Mouse (Mus musculus) right cerebral cortex, adult 2 months (tissue): ENCODE results near the gene 0610010F05Rik.
"Not testable (repeated sequence)": the region's sequence is repeated elsewhere in the genome, so short reads cannot be mapped to it uniquely, and the experiment has no call there.

Source experiments
- DNase-seq, 2 experiments: peaks; one replicate each; pipeline ENCODE4 v3.0.0; 2021 to 2022; ENCODE audit warnings: low spot score in 2 of 2

Gene 0610010F05Rik

GRCm38 (mm10) chr11:23632945-23633878 lies at the start of gene 0610010F05Rik:
TSS of gene 0610010F05Rik (minus strand) at chr11:23633639.
- DNase-seq, result peak; percentile 73 to 75

GRCm38 (mm10) chr11:23682561-23682960 lies 49.1 kb upstream of the 0610010F05Rik start:
- DNase-seq, result no peak

DNA sequence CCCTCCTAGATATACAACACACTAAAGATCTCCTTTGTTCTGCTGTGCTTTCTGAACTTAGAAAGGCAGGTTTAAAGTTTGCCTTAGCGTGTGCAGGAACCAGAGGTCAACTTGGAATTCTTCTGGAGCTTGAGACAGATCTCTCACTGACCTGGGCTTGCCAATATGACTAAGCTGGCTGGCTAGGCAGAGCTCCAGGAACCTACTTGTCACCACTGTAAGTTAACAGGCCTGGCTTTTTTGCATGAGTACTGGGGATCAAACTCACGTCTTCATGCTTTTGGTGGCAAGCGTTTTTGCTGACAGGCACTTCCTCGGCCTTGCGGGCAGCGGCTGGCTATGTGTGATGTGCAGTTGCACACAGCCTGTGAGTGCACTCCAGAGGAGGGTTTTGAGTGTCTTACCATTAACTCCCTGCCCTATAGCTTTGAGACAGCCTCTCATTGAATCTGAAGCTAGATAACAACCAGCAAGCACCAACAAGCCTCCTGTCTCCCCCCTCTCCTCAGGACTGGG lies 47.1 kb upstream of the 0610010F05Rik start:
- no peak for DNase-seq

GRCm38 (mm10) chr11:23679044-23679642 lies 45.7 kb upstream of the 0610010F05Rik start:
- peak; percentile 75 to 78 for DNase-seq

DNA sequence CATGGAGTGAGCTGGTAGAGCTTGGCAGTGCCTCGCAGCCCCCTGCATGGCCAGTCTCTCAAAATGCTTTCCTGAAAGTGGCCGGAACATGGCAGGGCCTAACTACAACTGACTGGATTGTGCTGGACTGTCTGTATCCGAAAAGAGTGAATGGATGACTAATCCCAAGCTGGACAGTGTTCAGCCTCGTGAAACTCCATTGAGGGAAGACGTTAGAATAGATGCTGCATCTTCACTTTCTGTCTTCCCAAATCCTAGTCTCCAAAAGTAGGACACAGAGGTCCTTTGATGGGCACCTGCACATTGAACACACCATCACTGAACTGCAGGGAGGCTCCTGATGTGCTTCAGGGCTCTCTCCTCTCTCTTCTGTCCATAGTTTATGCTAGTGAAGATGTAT lies 42.7 kb upstream of the 0610010F05Rik start:
- DNase-seq, result no peak

- no peak for DNase-seq
Observed at GRCm38 (mm10) chr11:23672256-23672749, 38.9 kb upstream of the 0610010F05Rik start.

DNA sequence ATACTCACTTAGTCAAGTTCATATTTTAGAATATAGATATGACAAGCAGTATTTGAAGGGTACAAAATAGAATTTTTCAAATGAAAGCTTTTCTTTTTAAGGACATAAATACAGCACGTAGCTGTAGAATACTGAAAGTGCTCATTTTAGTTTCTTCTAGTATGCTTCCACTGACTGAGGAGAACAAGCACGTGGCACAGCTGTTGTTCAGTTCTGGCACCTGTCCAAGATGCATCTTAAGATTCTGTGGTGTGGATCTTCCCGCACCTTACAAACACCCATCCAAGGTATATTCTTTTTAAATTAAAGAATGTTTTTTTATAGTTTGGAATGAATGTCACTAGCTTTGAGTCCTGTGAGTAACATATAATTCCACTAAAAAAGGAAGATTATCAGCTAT lies 33.7 kb upstream of the 0610010F05Rik start:
- no peak for DNase-seq

DNA sequence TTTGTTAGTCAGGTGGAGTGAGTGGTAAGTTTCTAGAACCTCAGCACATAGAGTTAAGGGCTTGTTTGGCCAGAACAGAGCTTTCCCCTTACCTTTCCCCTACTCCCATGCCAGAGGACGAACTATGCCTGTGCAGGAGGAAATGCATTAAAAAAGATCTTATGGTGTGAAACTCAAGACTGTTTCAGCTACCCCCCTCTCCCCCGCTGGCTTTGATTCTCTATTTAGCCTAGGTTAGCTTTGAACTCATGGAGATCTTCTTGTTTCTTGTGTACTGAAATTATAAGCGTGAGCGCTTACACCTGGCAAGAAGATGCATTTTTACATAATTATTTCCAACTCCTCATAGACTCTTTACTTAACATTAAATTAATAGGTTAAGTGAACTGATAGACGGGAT lies 33.1 kb upstream of the 0610010F05Rik start:
- DNase-seq, result no peak

GRCm38 (mm10) chr11:23665798-23666501 lies 32.5 kb upstream of the 0610010F05Rik start, which contains the start of gene Pex13:
TSS of gene Pex13 (minus strand) at chr11:23665959.
- DNase-seq, result peak; percentile 88 to 89

GRCm38 (mm10) chr11:23665311-23665786 lies 31.9 kb upstream of the 0610010F05Rik start, which contains the start of gene Pus10:
TSS of gene Pus10 (plus strand) at chr11:23665674.
- no peak for DNase-seq

DNA sequence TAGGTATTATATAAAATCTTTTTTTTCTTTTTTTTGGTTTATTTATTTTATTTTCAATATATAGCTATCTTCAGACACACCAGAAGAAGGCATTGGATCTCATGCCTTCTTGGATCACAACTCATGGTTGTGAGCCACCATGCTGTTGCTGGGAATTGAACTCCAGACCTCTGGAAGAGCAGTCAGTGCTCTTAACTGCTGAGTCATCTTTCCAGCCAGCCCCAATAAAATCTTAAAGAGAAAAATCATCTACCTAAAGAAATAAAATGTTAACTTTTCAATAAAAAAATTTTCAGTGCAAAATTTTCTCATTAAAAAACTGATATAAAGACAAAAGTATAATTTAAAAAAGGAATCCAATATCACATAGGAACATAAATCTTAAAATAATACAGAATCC lies 30.8 kb upstream of the 0610010F05Rik start:
- DNase-seq, result no peak

DNA sequence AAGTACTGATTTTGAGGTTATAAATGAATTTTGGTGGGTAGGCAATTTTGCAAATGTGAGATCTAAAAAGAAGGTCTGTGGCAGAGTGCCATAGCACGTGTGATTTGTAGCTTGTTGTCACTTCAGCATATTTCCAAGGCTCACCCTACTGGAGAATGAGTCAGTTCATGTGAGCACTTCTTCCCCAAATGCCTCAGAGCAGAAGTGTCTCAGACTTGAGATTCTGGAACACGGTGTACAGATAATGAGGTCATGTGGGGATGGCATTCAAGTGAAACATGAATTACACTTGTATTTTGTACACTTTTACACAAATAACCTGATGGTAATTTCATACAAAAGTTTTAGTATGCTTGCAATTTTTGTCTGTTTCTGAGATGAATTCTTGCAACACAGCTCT lies 24.4 kb upstream of the 0610010F05Rik start:
- DNase-seq, result no peak

DNA sequence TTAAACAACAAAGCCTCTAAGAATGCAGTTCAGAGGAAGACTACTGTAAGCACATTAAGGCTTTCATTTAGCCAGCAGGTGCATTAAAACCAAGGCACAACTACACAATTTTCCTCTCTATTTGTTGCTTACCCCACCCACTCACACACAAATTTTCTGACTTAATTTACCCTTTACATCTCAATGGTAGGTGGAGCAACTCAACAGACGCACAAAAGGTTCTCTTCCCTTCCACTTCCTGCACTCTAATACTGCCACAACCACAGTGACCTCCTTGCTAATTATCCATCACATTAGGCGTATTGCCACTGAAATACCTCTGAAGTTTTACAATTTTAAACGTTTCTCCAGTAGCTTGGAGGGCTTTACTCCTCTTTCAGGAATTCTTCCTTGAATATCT lies 20.2 kb upstream of the 0610010F05Rik start:
- DNase-seq, result no peak

DNA sequence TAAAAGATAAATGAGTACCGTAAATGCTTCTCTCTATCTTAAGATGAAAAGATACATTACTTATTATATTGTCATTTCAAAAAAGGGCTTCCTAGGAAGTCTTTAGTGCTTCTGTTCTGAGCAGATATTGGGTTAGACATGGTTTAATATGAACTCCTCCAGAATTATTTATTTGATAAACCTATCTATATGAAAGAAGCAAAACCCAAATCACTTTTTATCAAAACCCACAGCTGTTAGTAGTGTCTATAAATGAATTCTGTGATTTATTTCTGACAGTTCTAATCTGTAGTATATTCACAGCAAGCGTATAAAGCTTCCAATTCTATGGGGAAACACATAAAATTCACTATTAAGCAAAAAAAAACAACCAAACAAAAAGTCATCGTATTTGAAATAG lies 14.4 kb upstream of the 0610010F05Rik start:
- no peak for DNase-seq

DNA sequence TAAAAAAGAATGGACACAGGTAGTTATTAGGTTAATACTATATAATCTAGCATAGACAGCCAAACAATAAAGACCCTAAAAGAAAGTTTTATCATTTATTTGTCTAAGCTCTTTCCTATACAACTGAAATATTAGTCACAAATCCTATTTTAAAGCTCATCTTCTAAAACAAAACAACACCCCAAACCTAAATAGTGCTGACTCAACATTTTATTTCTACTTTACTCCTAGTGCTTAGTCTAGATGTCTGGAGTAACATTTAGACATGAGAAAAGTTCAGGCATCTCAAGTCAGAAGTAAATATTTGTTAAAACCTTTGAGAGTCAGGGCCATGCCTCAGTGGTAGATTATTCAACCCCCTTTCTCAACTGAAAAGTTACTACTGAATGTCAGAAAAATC lies 14.0 kb upstream of the 0610010F05Rik start:
- no peak for DNase-seq

DNA sequence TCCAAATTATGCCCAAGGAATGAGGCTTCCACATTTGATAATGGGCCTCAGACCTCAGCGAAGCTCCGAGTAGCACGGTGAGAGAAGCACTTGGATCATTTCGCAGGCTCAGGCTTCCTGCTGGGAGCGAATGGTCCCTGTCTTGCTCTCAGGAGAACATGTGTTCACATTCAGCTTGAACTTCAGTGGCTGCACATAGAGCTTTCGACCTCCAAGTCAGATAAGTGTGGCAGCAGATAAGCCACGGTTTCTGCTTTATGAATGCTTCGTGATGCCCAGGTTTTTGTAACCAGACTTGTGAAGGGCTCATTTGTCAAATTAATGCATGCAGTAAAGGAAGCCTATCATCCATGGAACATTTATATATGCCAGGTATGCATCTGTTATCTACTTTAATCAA lies 1.1 kb upstream of the 0610010F05Rik start:
- DNase-seq, result no peak

DNA sequence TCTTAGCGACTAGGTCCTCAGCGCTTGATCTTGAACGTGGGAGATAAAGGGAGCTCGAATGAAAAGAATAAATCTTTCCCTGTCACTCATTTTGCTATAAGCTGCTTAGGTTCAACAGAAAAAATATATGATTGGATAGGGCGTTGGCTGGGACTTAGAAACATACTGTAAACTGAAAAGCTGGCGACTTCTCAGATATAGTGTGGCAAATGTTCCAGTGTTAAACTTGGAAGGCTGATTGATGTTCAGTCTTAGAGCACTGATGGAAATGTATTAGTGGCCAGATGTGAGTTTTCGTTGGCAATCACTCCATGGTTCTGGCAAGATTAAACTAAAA lies 408 bp upstream of the 0610010F05Rik start:
- DNase-seq, result no peak

DNA sequence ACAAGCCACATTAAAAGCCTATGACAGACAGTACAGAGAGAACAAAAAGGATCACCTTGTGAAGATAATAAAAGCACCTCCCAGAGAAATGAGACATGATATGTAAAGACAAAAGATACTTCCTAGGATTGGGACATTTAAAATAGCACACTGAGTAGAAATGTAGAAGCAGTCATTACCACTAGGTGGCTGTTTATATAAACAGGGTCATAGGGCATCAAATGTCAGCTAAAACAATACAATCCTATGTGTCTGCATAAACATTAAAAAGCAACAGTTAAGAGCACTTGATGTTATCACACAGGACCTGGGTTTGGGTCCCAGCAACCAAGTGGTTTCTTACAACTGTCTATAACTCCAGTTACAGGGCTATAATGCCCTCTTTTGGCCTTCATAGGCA lies 2.8 kb downstream of the 0610010F05Rik start:
- DNase-seq, result no peak

- no peak for DNase-seq
Observed at GRCm38 (mm10) chr11:23618995-23619394, 14.4 kb downstream of the 0610010F05Rik start.

- no peak for DNase-seq
Observed at GRCm38 (mm10) chr11:23614546-23614945, 18.9 kb downstream of the 0610010F05Rik start.

DNA sequence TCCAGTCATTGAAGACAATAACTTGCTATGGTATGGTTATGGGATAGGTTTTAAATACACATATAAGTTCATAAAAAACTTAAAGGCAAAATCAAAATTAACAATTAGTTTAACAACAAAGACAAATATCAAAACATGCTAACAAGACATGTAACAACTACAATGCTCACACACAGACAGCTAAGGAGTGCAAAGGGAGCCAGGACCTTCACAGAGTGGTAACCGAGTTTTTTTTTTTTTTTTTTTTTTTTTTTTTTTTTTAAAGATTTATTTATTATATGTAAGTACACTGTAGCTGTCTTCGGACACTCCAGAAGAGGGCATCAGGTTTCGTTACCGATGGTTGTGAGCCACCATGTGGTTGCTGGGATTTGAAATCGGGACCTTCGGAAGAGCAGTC lies 26.1 kb downstream of the 0610010F05Rik start:
- not testable (repeated sequence) for DNase-seq

DNA sequence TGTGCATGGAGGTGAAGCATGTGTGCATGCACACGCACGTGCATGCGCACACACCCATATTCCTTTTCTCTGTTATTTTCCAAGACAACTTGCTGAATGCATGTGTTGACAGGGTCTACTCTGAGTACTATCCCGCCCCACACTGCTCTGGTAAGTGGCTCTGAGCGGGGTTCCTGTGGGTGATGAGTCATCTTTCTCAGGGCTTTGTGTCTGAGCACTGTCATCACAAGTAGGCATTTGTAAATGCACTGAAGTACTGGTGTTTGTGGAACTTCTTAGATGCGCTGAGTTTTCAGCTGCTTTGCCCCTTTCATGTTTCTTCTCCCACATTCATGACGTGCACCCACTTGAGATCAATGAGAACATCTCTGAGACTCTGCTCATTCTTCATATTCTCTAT lies 63.3 kb downstream of the 0610010F05Rik start:
- DNase-seq, result no peak
